Mouse (Mus musculus) forebrain, embryonic 14.5 days (tissue): ENCODE measurements around the gene Sdc4. TPM values are rescaled to one million over a fixed set of nuclear protein-coding genes. Genes with fewer than 3 reads are reported as not detected.

Experiments
- ATAC-seq: fragments of 200-750 bp; cut with Nextera tagmentation; 2 replicates; pipeline ENCODE4 v1.8.0; 2017; ENCODE audit warnings: mild to moderate bottlenecking, moderate library complexity
- DNase-seq: peaks from one replicate; pipeline ENCODE4 v3.0.0-alpha.2; 2015; ENCODE audit warnings: low spot score
- H3K27ac ChIP-seq: fragments of 300-500 bp; sonication (generic); 2 replicates; pipeline ENCODE4 v1.5.1; 2014; ENCODE audit warnings: low read depth, mild to moderate bottlenecking, control low read depth, low read length, moderate library complexity
- H3K27me3 ChIP-seq: fragments of 300-500 bp; sonication (generic); replicated peaks from 2 replicates; pipeline ENCODE4 v1.6.1; 2014; ENCODE audit warnings: low read length, control low read depth, mixed read lengths; ENCODE audit not compliant: control insufficient read depth, insufficient read depth
- H3K36me3 ChIP-seq: fragments of 300-500 bp; sonication (generic); 2 replicates; pipeline ENCODE4 v1.6.1; 2014; ENCODE audit warnings: low read length, control low read depth; ENCODE audit not compliant: control insufficient read depth, insufficient read depth
- H3K4me1 ChIP-seq: fragments of 300-500 bp; sonication (generic); 2 replicates; pipeline ENCODE4 v1.6.1; 2014; ENCODE audit warnings: antibody characterized with exemption, low read length, control low read depth; ENCODE audit not compliant: control insufficient read depth, insufficient read depth
- H3K4me2 ChIP-seq: fragments of 300-500 bp; sonication (generic); 2 replicates; pipeline ENCODE4 v1.6.1; 2014; ENCODE audit warnings: mild to moderate bottlenecking, control low read depth, low read length
- H3K4me3 ChIP-seq: fragments of 300-500 bp; sonication (generic); 2 replicates; pipeline ENCODE4 v1.5.1; 2014; ENCODE audit warnings: low read depth, low read length, control low read depth
- H3K9ac ChIP-seq: fragments of 300-500 bp; sonication (generic); 2 replicates; pipeline ENCODE4 v1.6.1; 2014; ENCODE audit warnings: mild to moderate bottlenecking, low read length, control low read depth, moderate library complexity
- H3K9me3 ChIP-seq: fragments of 300-500 bp; sonication (generic); replicated peaks from 2 replicates; pipeline ENCODE4 v1.6.1; 2016; ENCODE audit warnings: low read length, control low read depth, mixed read lengths; ENCODE audit not compliant: control insufficient read depth
- WGBS: fragments of 180-500 bp; shearing (Covaris S2); extraction: QIAGEN DNeasy Blood & Tissue Kit; methylation state at CpG from one replicate; pipeline ENCODE4 v1.1.7; 2014; 5-methylcytosine and 5-hydroxymethylcytosine counted together
- polyA plus RNA-seq: library from polyadenylated mRNA; unstranded; fragments of >200 nt; fragmentation: Nextera tagmentation; extraction: Ambion mirVana; gene quantifications from 2 replicates; pipeline ENCODE4 v1.2.1, GENCODE M21; 2014

Gene Sdc4
- polyA plus RNA-seq, 1 experiment from 2014 or later, result 3.9 TPM

DNA sequence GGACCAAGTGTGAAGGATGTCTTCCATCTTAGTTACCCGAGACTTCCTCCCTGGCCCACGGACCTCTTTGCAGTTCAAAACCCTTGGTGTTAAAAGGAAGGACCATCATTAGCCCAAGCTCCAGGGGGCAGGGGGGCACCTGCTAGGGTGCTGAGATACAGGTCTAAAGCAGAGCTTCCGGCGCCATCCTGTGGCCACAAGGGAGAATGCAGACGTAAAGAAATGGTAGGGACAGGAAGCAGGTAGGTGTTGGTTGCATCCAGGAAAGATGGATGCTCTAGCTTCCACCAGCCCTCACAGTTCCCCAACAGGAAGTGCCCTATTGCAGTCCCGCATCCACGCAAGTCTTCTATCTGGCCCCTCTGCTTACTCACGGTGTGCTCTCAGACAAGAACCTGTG, 56.7 kb downstream of the Sdc4 start:
- Histone ChIP-seq H3K9ac (no peak overlapping the region), H3K9me3 (no peaks in the 10 kb centered on the region), H3K4me2 (no peak overlapping the region), H3K27ac (no peak overlapping the region), H3K27me3 (0 out of 2 replicates have a peak, but pooled peaks cover 3% of the 10 kb centered on the region), H3K4me1 (peaks cover 2% of the 10 kb centered on the region; the same call in 1 of the 2 replicates), H3K4me3 (no peak overlapping the region), H3K36me3 (no peaks in the 10 kb centered on the region)
- WGBS, result 18% methylated on average over 8 of the region's 8 CpGs
- DNase-seq (no peak), ATAC-seq (no peak)

DNA sequence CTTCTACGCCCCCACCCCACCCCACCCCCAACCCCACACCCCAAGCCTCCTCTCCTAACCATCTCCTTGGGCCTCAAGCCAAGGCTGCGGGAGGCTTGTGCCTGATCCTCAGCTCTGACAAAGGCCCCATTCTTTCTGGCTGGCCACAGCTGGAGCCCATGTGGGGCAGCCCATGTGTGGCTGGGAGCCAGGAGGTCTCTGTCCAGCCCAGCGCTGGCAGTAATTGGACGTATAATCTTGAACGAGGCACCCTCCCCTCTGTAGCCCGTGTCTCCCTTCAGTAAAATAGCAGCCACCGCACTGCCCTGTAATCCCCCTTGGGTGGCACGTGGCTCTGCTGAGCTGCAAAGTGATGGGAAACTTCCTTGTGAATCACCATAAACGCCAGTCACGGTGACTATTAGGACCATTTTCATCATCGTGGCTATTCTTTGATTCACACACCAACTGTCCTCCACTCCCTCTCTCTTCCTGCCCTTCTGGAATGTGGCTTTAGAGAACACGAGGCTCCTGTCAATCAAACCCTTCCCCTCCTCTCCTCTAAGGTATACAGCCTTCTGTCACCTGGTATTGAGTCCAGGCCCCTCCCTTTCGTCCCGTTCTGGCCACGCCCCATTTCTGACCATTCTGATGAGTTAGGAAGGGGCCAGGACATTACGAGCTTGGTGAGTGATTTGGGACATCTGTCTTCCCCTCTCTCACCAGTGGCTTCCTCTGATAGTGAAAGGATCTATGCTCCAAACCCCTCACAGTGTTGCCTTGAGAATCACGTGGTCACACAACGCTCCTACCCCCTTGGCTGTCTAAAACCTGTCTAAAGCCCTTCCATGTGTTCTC, 57.5 kb downstream of the Sdc4 start:
- H3K4me2 ChIP-seq, result peak overlapping the region; percentile 12
- no peak overlapping the region for H3K9ac ChIP-seq
- 0 out of 2 replicates have a peak, but pooled peaks cover 3% of the 10 kb centered on the region for H3K27me3 ChIP-seq
- no peaks in the 10 kb centered on the region for H3K36me3 ChIP-seq
- no peaks in the 10 kb centered on the region for H3K9me3 ChIP-seq
- H3K27ac ChIP-seq, result no peak overlapping the region
- H3K4me3 ChIP-seq, result no peak overlapping the region
- ATAC-seq (peak; percentile 66; the same call in 1 of the 2 replicates), DNase-seq (peak; percentile 71)
- H3K4me1 ChIP-seq, result peaks cover 2% of the 10 kb centered on the region; the same call in 1 of the 2 replicates
- 7% methylated on average over 17 of the region's 18 CpGs for WGBS

DNA sequence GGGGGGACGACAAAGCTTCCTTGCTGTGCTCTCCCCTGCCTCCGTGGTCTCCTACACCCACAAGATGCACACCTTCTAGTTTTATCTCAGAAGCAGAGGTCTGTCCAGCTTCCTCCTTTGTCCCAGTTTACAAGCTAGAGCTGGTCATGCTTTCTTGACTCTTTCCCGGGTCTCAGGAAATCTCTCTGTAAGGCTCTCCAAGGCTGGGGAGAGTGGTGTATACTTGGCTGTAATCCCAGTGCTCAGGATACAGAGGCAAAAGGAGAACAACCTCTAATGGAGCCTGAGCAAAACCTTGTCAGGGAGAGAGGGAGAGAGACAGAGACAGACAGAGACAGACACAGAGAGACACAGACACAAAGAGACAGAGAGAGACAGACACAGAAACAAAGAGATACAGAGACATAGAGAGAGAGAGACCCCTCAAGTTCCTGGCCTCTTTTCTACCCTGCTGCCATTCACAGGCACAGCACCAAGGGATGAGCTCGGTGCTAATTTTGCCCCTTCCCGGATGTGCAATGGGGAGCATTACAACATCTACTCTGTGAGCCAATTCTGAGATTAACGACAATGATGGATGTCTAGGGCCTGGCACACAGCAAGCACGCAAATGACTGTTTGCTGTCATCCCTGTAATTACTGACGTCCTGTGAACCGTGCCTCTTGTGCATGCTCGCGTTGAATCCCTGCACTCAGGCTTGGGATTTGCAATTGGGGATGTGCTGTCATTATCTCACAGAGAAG, 59.9 kb downstream of the Sdc4 start:
- no peaks in the 10 kb centered on the region for H3K36me3 ChIP-seq
- H3K4me3 ChIP-seq, result no peak overlapping the region
- no peak overlapping the region for H3K27ac ChIP-seq
- no peak overlapping the region for H3K9ac ChIP-seq
- DNase-seq, result no peak
- H3K9me3 ChIP-seq, result no peaks in the 10 kb centered on the region
- H3K4me1 ChIP-seq, result peaks cover 2% of the 10 kb centered on the region; the same call in 1 of the 2 replicates
- H3K4me2 ChIP-seq, result no peak overlapping the region
- WGBS, result 48% methylated on average over 11 of the region's 11 CpGs
- H3K27me3 ChIP-seq, result 0 out of 2 replicates have a peak, but pooled peaks cover 2% of the 10 kb centered on the region
- ATAC-seq, result no peak

DNA sequence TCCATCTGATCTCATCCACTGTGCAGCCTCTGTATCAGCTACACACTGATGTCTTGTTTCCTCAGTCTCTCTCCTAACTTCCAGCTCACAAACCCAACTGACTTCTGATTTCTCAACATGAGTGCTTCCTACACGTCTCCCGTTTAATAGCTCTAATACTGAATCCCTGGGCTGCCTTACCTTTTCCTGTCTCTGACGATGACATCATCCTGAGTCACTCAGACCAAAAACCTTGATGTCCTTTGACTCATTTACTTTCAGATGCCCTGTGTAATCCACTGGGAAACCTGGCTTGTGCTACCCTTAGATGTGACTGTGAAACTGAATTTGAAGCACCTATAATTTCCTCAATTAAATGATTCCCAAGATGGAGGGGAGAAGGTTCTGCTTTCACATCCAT, 60.7 kb downstream of the Sdc4 start:
- no peak overlapping the region for H3K9ac ChIP-seq
- H3K27me3 ChIP-seq, result no peaks in the 10 kb centered on the region
- 88% methylated on average over 3 of the region's 3 CpGs for WGBS
- no peaks in the 10 kb centered on the region for H3K36me3 ChIP-seq
- ATAC-seq, result no peak
- no peak overlapping the region for H3K4me3 ChIP-seq
- H3K4me1 ChIP-seq, result peaks cover 2% of the 10 kb centered on the region; the same call in 1 of the 2 replicates
- H3K4me2 ChIP-seq, result no peak overlapping the region
- DNase-seq, result no peak
- no peaks in the 10 kb centered on the region for H3K9me3 ChIP-seq
- H3K27ac ChIP-seq, result no peak overlapping the region

DNA sequence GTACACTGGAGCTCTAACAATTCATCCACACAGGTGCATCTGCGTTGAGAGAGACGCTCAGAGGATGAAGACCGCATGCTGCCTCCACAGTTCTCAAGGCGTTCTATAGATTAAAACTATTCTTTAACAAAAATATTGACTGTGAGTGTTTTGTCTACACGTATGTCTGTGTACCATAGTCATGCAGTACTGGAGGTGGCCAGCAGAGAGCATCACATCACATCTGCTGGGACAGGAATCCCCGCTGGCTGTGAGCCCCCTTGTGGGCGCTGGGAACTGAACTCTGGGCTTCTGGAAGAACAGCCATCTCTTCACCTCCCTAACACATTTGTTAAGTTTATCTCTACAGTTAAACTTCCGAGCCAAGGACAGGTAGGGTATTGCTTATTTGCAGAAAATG, 62.0 kb downstream of the Sdc4 start:
- peaks cover 2% of the 10 kb centered on the region; the same call in 1 of the 2 replicates for H3K4me1 ChIP-seq
- WGBS, result 78% methylated on average over 8 of the region's 8 CpGs

DNA sequence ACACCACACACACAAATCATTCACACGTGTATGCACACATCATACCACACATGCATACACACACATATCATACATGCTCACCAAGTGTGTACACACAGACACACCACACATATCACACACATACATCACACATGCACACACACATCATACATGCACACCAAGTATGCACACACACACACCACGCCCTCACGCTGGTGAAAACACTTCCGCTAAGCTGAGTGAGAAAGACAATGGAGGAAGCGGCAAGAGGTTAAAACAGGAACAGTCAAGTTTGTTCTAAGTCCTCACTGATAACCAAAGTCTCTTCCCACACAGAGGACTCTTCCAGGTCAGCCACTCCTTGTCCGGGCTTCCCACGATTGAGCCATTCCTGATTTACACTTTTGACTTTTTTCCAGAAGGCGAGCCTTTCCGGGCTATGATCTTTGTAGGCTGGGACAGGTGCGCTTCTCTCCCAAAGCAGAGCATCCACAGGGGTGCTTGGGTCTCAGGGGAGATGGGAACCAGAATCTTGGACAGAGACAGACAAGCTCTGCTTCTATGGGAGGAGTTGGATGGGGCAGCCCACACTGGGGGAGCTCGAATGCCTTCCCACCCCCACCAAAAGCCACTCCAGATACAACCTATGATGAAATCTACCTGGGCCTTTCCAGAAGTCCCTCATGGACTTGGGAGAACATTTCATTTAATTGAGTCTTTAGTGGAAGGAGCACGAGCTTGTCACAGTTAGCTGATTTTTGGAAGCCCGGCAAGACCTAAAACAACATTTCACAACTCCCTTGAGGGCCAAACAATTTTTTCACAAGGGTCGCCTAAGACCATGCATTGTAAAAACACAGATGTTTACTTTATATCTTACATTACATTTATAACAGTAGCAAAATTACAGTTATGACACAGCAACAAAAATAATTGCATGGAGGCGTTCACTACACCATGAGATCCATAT, 65.9 kb downstream of the Sdc4 start:
- Histone ChIP-seq H3K4me3 (no peak overlapping the region), H3K27me3 (no peaks in the 10 kb centered on the region), H3K9me3 (no peaks in the 10 kb centered on the region), H3K36me3 (no peaks in the 10 kb centered on the region), H3K4me1 (no peaks in the 10 kb centered on the region), H3K9ac (no peak overlapping the region), H3K4me2 (no peak overlapping the region), H3K27ac (no peak overlapping the region)
- ATAC-seq, result no peak
- 92% methylated on average over 15 of the region's 15 CpGs for WGBS
- no peak for DNase-seq

More for the DNA sequence above, 62.0 kb downstream of the Sdc4 start:
- H3K27ac ChIP-seq, result no peak overlapping the region
- no peaks in the 10 kb centered on the region for H3K36me3 ChIP-seq
- H3K4me2 ChIP-seq, result no peak overlapping the region
- no peaks in the 10 kb centered on the region for H3K27me3 ChIP-seq
- H3K9ac ChIP-seq, result no peak overlapping the region
- H3K4me3 ChIP-seq, result no peak overlapping the region
- ATAC-seq (no peak), DNase-seq (no peak)
- no peaks in the 10 kb centered on the region for H3K9me3 ChIP-seq

Other genes starting within 250 kb of the Sdc4 start
- gene Wfdc15a, start 243.8 kb downstream of the Sdc4 start, polyA plus RNA-seq, result not detected in 2 replicates
- gene Wfdc15b, start 222.2 kb downstream of the Sdc4 start, polyA plus RNA-seq, result not detected in 2 replicates
- not detected in 2 replicates for gene Svs2, start 205.4 kb downstream of the Sdc4 start, polyA plus RNA-seq
- not detected in 2 replicates for gene Svs3b, start 187.2 kb downstream of the Sdc4 start, polyA plus RNA-seq
- not detected in 2 replicates for gene Svs4, start 165.4 kb downstream of the Sdc4 start, polyA plus RNA-seq
- not detected in 2 replicates for gene Svs3a, start 154.6 kb downstream of the Sdc4 start, polyA plus RNA-seq
- gene Svs6, start 127.1 kb downstream of the Sdc4 start, polyA plus RNA-seq, result not detected in 2 replicates
- gene Svs5, start 111.1 kb downstream of the Sdc4 start, polyA plus RNA-seq, result not detected in 2 replicates
- not detected in 2 replicates for gene Slpi, start 54.8 kb downstream of the Sdc4 start, polyA plus RNA-seq
- 0.06 TPM in 1 of 2 replicates, not detected in the other for gene Rbpjl, start 40.7 kb downstream of the Sdc4 start, polyA plus RNA-seq
- gene Matn4, start 38.7 kb downstream of the Sdc4 start, polyA plus RNA-seq, result 0.08 and 0.10 TPM in 2 replicates
- 76.3 and 86.6 TPM in 2 replicates for gene Sys1, start 13.1 kb upstream of the Sdc4 start, polyA plus RNA-seq
- gene Gm20458, start 17.1 kb upstream of the Sdc4 start, polyA plus RNA-seq, result 6.2 and 8.9 TPM in 2 replicates
- not detected in 2 replicates for gene Trp53tg5, start 29.8 kb upstream of the Sdc4 start, polyA plus RNA-seq
- gene Dbndd2, start 42.2 kb upstream of the Sdc4 start, polyA plus RNA-seq, result 3.5 and 4.9 TPM in 2 replicates
- gene Pigt, start 53.6 kb upstream of the Sdc4 start, polyA plus RNA-seq, result 66.8 and 72.2 TPM in 2 replicates
- 5.2 and 5.8 TPM in 2 replicates for gene Wfdc2, start 118.5 kb upstream of the Sdc4 start, polyA plus RNA-seq
- not detected in 2 replicates for gene Spint3, start 129.6 kb upstream of the Sdc4 start, polyA plus RNA-seq
- gene Wfdc6a, start 141.6 kb upstream of the Sdc4 start, polyA plus RNA-seq, result not detected in 2 replicates
- not detected in 2 replicates for gene Eppin, start 149.7 kb upstream of the Sdc4 start, polyA plus RNA-seq
- not detected in 2 replicates for gene Wfdc6b, start 169.6 kb upstream of the Sdc4 start, polyA plus RNA-seq
- gene Wfdc8, start 169.7 kb upstream of the Sdc4 start, polyA plus RNA-seq, result not detected in 2 replicates
- gene Wfdc16, start 194.9 kb upstream of the Sdc4 start, polyA plus RNA-seq, result not detected in 2 replicates
- gene Wfdc10, start 212.2 kb upstream of the Sdc4 start, polyA plus RNA-seq, result not detected in 2 replicates
- gene Wfdc9, start 212.7 kb upstream of the Sdc4 start, polyA plus RNA-seq, result not detected in 2 replicates
- gene Wfdc11, start 230.2 kb upstream of the Sdc4 start, polyA plus RNA-seq, result not detected in 2 replicates
- not detected in 2 replicates for gene Wfdc13, start 241.2 kb upstream of the Sdc4 start, polyA plus RNA-seq